9 mouse cellular contexts compared by ENCODE assay signal in genomic region chr16:10501865-10502264, GRCm38 (mm10). TPM values are rescaled to one million over a fixed set of nuclear protein-coding genes. Genes with fewer than 3 reads are reported as not detected.
DNase-seq lines count a peak whose midpoint lies in the region; ATAC-seq lines count a peak whose summit lies in the region.
"Had no signal": no experiment of that assay in that cellular context is flagged by ENCODE, and none has a peak within 500 bp of the region (broad histone marks: within the 10 kb centered on the region; RNA-seq: fewer than 3 reads in every experiment).

No protein-coding gene starts in this region.

- no peaks in the 10 kb centered on the region for H3K36me3 ChIP-seq in heart, embryonic 12.5 days
- no peaks in the 10 kb centered on the region for H3K36me3 ChIP-seq in liver, embryonic 11.5 days (ENCODE audit: control insufficient read depth, insufficient read depth, low read length)
- no peaks in the 10 kb centered on the region for H3K36me3 ChIP-seq in intestine, embryonic 16.5 days (ENCODE audit: control insufficient read depth, insufficient read depth, low read length)
- H3K36me3 ChIP-seq: G1E had no signal

- H3K4me3 ChIP-seq in heart, embryonic 12.5 days: no peak overlapping the region
- no peak overlapping the region for H3K4me3 ChIP-seq in liver, embryonic 11.5 days (ENCODE audit: low read depth, low read length)
- H3K4me3 ChIP-seq in intestine, embryonic 16.5 days (ENCODE audit: low read length): no peak overlapping the region

- ATAC-seq in heart, embryonic 12.5 days (ENCODE audit: insufficient number of reproducible peaks, low FRiP score): 0 out of 2 replicates have a peak, but pooled peaks have one; percentile 25
- peak; percentile 76 for ATAC-seq in common myeloid progenitor, adult 5-6 weeks (replicated peaks; ENCODE audit: low read depth, poor library complexity, severe bottlenecking)
- no peak for ATAC-seq in liver, embryonic 11.5 days (replicated peaks; ENCODE audit: low FRiP score)
- no peak for ATAC-seq in intestine, embryonic 16.5 days

- H3K27ac ChIP-seq in heart, embryonic 12.5 days (ENCODE audit: poor library complexity, severe bottlenecking): no peak overlapping the region
- H3K27ac ChIP-seq in liver, embryonic 11.5 days (ENCODE audit: low read depth, low read length): no peak overlapping the region
- no peak overlapping the region for H3K27ac ChIP-seq in intestine, embryonic 16.5 days (ENCODE audit: low read length)

- no peak overlapping the region for H3K4me2 ChIP-seq in heart, embryonic 12.5 days
- no peak overlapping the region for H3K4me2 ChIP-seq in liver, embryonic 11.5 days
- H3K4me2 ChIP-seq in intestine, embryonic 16.5 days (ENCODE audit: low read depth, low read length): no peak overlapping the region

- H3K9me3 ChIP-seq in heart, embryonic 12.5 days (replicated peaks): no peaks in the 10 kb centered on the region
- no peaks in the 10 kb centered on the region for H3K9me3 ChIP-seq in liver, embryonic 11.5 days (ENCODE audit: control insufficient read depth, low read length)
- H3K9me3 ChIP-seq in intestine, embryonic 16.5 days (ENCODE audit: control insufficient read depth, low read length): no peaks in the 10 kb centered on the region
- H3K9me3 ChIP-seq: G1E had no signal

- H3K9ac ChIP-seq in heart, embryonic 12.5 days: no peak overlapping the region
- no peak overlapping the region for H3K9ac ChIP-seq in liver, embryonic 11.5 days (ENCODE audit: low read depth, low read length)
- H3K9ac ChIP-seq in intestine, embryonic 16.5 days (ENCODE audit: low read depth, low read length): no peak overlapping the region

- WGBS in heart, embryonic 12.5 days: 14% methylated on average over 8 of the region's 8 CpGs
- 14% methylated on average over 8 of the region's 8 CpGs for WGBS in liver, embryonic 11.5 days
- 15% methylated on average over 8 of the region's 8 CpGs for WGBS in intestine, embryonic 16.5 days

- no peaks in the 10 kb centered on the region for H3K4me1 ChIP-seq in heart, embryonic 12.5 days (replicated peaks)
- H3K4me1 ChIP-seq in liver, embryonic 11.5 days (replicated peaks; ENCODE audit: control insufficient read depth, insufficient read depth, low read length): no peaks in the 10 kb centered on the region
- H3K4me1 ChIP-seq in intestine, embryonic 16.5 days (ENCODE audit: control insufficient read depth, insufficient read depth, low read length): no peaks in the 10 kb centered on the region

- H3K27me3 ChIP-seq in heart, embryonic 12.5 days (replicated peaks): peaks cover 41% of the 10 kb centered on the region
- no peaks in the 10 kb centered on the region for H3K27me3 ChIP-seq in liver, embryonic 11.5 days (replicated peaks; ENCODE audit: control insufficient read depth, insufficient read depth, low read length)
- H3K27me3 ChIP-seq in intestine, embryonic 16.5 days (replicated peaks; ENCODE audit: control insufficient read depth, insufficient read depth, low read length): no peaks in the 10 kb centered on the region

- no peak for DNase-seq in heart, adult 9 months (ENCODE audit: low spot score in 2 of 2)
- peak; percentile 64 to 65 for DNase-seq in B cell, adult 2 months
- DNase-seq in liver, embryonic 11.5 days (ENCODE audit: low spot score): peak; percentile 65
- DNase-seq in testis, postnatal 14 days (ENCODE audit: low spot score): peak; percentile 29
- DNase-seq in cerebellum, postnatal 25 days: no peak

RNA-seq across cellular contexts. Expression of gene Ciita, which starts 22.0 kb away (rescaled TPM):
- 0.17 and 0.62 TPM in 2 replicates for polyA plus RNA-seq in heart, embryonic 12.5 days (2016; fragmentation: Nextera tagmentation; extraction: Ambion mirVana)
- 0.69 and 1.2 TPM in 2 replicates for total RNA-seq in common myeloid progenitor, adult 5-6 weeks (2017)
- polyA plus RNA-seq in liver, embryonic 11.5 days (2014; fragmentation: Nextera tagmentation; extraction: Ambion mirVana): 0.05 and 0.14 TPM in 2 replicates
- polyA plus RNA-seq in intestine, embryonic 16.5 days (2015; fragmentation: Nextera tagmentation; extraction: Ambion mirVana): 0.49 and 0.77 TPM in 2 replicates
- polyA plus RNA-seq: G1E had no signal

RNA-seq across cellular contexts. Expression of gene Dexi, which starts 41.0 kb away (rescaled TPM):
- 19.4 and 20.8 TPM in 2 replicates for polyA plus RNA-seq in heart, embryonic 12.5 days (2016; fragmentation: Nextera tagmentation; extraction: Ambion mirVana)
- 3.7 and 5.9 TPM in 2 replicates for total RNA-seq in common myeloid progenitor, adult 5-6 weeks (2017)
- 8.7 and 9.6 TPM in 2 replicates for polyA plus RNA-seq in liver, embryonic 11.5 days (2014; fragmentation: Nextera tagmentation; extraction: Ambion mirVana)
- polyA plus RNA-seq in intestine, embryonic 16.5 days (2015; fragmentation: Nextera tagmentation; extraction: Ambion mirVana): 2.9 and 6.7 TPM in 2 replicates

RNA-seq across cellular contexts. Expression of gene Clec16a, which starts 43.3 kb away (rescaled TPM):
- 30.0 and 33.7 TPM in 2 replicates for polyA plus RNA-seq in heart, embryonic 12.5 days (2016; fragmentation: Nextera tagmentation; extraction: Ambion mirVana)
- 15.5 and 16.5 TPM in 2 replicates for total RNA-seq in common myeloid progenitor, adult 5-6 weeks (2017)
- polyA plus RNA-seq in liver, embryonic 11.5 days (2014; fragmentation: Nextera tagmentation; extraction: Ambion mirVana): 25.6 and 27.4 TPM in 2 replicates
- polyA plus RNA-seq in intestine, embryonic 16.5 days (2015; fragmentation: Nextera tagmentation; extraction: Ambion mirVana): 22.1 and 24.3 TPM in 2 replicates

RNA-seq across cellular contexts. Expression of gene Tvp23a, which starts 54.7 kb away (rescaled TPM):
- polyA plus RNA-seq in heart, embryonic 12.5 days (2016; fragmentation: Nextera tagmentation; extraction: Ambion mirVana): 6.5 and 6.7 TPM in 2 replicates
- total RNA-seq in common myeloid progenitor, adult 5-6 weeks (2017): 0.05 TPM in 1 of 2 replicates, not detected in the other
- 4.6 and 4.9 TPM in 2 replicates for polyA plus RNA-seq in liver, embryonic 11.5 days (2014; fragmentation: Nextera tagmentation; extraction: Ambion mirVana)
- polyA plus RNA-seq in intestine, embryonic 16.5 days (2015; fragmentation: Nextera tagmentation; extraction: Ambion mirVana): 6.5 and 6.8 TPM in 2 replicates
- polyA plus RNA-seq: G1E had no signal

Comparison
In these comparisons a context has a peak if more than half of its experiments do, and no peak if none do; other contexts are left out.
1. ATAC-seq: peak in heart, embryonic 12.5 days (single experiment) and common myeloid progenitor, adult 5-6 weeks (single experiment); none in liver, embryonic 11.5 days (single experiment) and intestine, embryonic 16.5 days (single experiment).
2. DNase-seq: peak in B cell, adult 2 months (2 of 2), liver, embryonic 11.5 days (single experiment) and testis, postnatal 14 days (single experiment); none in heart, adult 9 months (0 of 2) and cerebellum, postnatal 25 days (0 of 2).